Mouse (Mus musculus): ENCODE data around the gene Sec16a. TPM values are rescaled to one million over a fixed set of nuclear protein-coding genes. Genes with fewer than 3 reads are reported as not detected.

Gene Sec16a
- polyA plus RNA-seq, 2 experiments, result 47.1 to 62.5 TPM

DNA sequence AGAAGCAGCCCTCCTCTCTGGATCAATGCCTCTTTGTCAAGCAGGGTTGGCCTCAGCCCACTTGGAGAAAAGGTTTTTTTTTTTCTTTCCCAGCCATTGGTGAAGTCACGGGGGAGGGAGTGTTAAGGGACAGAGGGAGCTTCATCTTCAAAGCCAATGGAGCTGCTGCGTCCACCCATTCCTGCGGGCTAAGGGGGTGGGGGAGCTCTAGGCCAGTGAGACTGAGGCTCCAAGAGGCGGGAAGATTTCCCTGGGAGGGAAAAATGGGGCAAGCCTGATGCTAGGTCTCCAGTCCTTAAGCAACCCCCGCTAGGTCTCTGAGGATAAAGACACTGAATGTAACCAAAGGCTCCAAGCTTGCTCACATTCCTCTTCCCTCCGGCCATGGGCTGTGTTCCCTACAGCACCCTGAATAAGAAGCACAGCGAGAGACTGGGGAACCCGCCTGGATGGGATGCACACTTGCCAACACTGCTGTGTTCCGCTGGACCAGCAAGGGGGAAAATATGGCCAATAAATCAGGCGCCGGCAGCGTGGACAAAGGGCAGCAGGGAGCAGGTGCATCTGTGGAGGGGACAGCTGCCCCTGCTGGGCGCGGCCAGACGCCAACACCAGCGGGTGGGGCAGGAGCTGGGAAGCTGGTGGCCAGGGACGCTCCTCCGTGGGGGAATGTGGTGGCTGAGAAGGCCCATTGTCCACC is 42.5 kb upstream of the Sec16a start:
- peaks cover 53% of the 10 kb centered on the region for H3K4me1 ChIP-seq (ENCODE audit: control insufficient read depth, insufficient read depth, low read length)
- H3K36me3 ChIP-seq (ENCODE audit: control insufficient read depth, insufficient read depth, low read length), result peaks cover 20% of the 10 kb centered on the region
- no peaks in the 10 kb centered on the region for H3K27me3 ChIP-seq (ENCODE audit: control insufficient read depth, insufficient read depth, low read length)
- 0 out of 2 replicates have a peak, but pooled peaks have one; percentile 12 for ATAC-seq (ENCODE audit: low FRiP score, low read depth)
- peak overlapping the region; percentile 53 for H3K27ac ChIP-seq (replicated peaks; ENCODE audit: low read depth, low read length)
- H3K9ac ChIP-seq (ENCODE audit: low read depth, low read length, severe bottlenecking), result no peak overlapping the region
- H3K9me3 ChIP-seq (ENCODE audit: control insufficient read depth, low read length), result no peaks in the 10 kb centered on the region
- WGBS, result 33% methylated on average over 18 of the region's 18 CpGs
- H3K4me3 ChIP-seq (replicated peaks; ENCODE audit: low read length), result no peak overlapping the region
- 0 out of 2 replicates have a peak overlapping the region, but pooled peaks have one; percentile 9 for H3K4me2 ChIP-seq (replicated peaks; ENCODE audit: low read depth, low read length, severe bottlenecking)
- TF ChIP-seq POLR2A (IDR thresholded peaks at IDR 0.05; ENCODE audit: borderline replicate concordance, extremely low read depth, insufficient read depth, insufficient read length), result no peak
- DNase-seq (ENCODE audit: low spot score), result no peak

DNA sequence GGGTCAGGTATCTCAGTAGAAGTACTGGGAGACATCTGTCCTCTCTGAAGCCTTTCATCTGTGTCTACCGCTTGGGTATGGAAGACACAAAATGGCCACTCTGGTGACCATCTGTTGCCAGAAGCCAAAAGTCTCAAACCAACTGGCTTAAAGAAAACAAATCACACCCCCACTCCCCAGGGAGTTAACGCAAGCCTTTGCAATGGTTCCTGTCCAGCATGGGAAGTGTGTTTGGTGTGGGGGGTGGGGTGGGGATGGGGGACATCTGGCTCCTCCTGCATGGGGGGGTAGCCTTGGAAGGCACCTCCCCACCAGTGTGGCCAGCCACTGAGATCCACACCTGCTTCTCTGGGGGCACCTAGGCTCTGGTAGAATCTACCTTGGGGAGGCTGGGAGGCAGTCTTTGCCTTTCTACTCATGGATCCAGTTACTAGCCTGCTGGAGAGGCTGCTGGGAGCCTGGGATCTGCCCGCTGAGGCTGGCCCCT is 41.9 kb upstream of the Sec16a start:
- peaks cover 50% of the 10 kb centered on the region for H3K4me1 ChIP-seq (ENCODE audit: control insufficient read depth, insufficient read depth, low read length)
- H3K36me3 ChIP-seq (ENCODE audit: control insufficient read depth, insufficient read depth, low read length), result peaks cover 22% of the 10 kb centered on the region
- WGBS, result 23% methylated on average over 3 of the region's 3 CpGs
- H3K9ac ChIP-seq (ENCODE audit: low read depth, low read length, severe bottlenecking), result no peak overlapping the region
- TF ChIP-seq POLR2A (IDR thresholded peaks at IDR 0.05; ENCODE audit: borderline replicate concordance, extremely low read depth, insufficient read depth, insufficient read length), result no peak
- no peak overlapping the region for H3K4me3 ChIP-seq (replicated peaks; ENCODE audit: low read length)
- H3K9me3 ChIP-seq (ENCODE audit: control insufficient read depth, low read length), result no peaks in the 10 kb centered on the region
- 0 out of 2 replicates have a peak overlapping the region, but pooled peaks have one; percentile 2 for H3K4me2 ChIP-seq (replicated peaks; ENCODE audit: low read depth, low read length, severe bottlenecking)
- no peaks in the 10 kb centered on the region for H3K27me3 ChIP-seq (ENCODE audit: control insufficient read depth, insufficient read depth, low read length)
- peak overlapping the region; percentile 53; the same call in 1 of the 2 replicates for H3K27ac ChIP-seq (replicated peaks; ENCODE audit: low read depth, low read length)
- DNase-seq (ENCODE audit: low spot score) (no peak), ATAC-seq (ENCODE audit: low FRiP score, low read depth) (peak; percentile 20; the same call in 1 of the 2 replicates)

DNA sequence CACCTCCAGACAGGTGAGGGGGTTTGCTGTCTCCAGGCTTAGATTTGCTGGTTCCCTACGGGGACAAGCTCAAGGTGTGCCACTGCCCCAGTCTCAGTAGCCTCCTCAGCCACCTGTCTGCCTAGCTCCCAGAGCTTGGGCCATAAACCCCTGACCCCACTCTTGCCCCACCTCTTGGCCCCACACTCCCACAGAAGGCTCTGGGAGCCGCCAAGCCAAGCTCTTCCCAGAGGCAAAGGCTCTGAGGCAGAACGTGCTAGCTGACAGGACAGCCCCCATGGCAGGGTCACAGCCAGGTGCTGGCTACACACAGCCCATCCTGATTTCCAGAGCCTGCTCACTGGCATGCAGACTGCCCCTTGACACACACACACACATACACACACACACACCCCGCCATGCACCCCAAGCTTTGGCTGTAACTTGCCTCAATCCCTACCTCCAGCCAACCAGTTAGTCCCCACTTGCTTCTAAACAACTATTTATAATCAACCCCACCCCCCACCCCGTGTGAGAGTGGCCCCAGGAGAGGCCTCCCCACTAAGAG is 41.3 kb upstream of the Sec16a start:
- peaks cover 50% of the 10 kb centered on the region for H3K4me1 ChIP-seq (ENCODE audit: control insufficient read depth, insufficient read depth, low read length)
- no peak overlapping the region; the same call in 1 of the 2 replicates for H3K4me2 ChIP-seq (replicated peaks; ENCODE audit: low read depth, low read length, severe bottlenecking)

DNA sequence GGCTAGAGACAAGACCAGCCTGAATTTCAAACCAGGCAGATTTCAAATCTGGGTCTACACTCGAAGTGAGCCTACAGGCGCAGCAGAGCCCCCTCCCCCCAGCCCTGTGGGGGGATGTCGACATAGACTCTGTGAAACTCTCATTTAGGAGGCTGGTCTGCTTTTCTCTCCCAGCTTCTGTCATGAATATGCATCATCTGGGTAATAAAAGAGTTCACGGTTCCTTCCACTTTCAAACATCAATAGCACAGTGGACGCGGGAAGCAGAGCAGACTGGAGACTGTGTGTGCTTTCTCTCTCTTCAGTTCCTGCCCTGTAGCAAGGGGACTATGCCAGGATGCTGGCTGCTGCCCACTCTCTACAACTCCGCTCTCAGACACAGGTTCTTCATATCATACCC is 40.7 kb upstream of the Sec16a start:
- H3K27me3 ChIP-seq (ENCODE audit: control insufficient read depth, insufficient read depth, low read length), result no peaks in the 10 kb centered on the region
- DNase-seq (ENCODE audit: low spot score), result no peak
- no peak overlapping the region; the same call in 1 of the 2 replicates for H3K4me2 ChIP-seq (replicated peaks; ENCODE audit: low read depth, low read length, severe bottlenecking)
- no peak for ATAC-seq (ENCODE audit: low FRiP score, low read depth)
- 23% methylated on average over 7 of the region's 7 CpGs for WGBS
- no peaks in the 10 kb centered on the region for H3K9me3 ChIP-seq (ENCODE audit: control insufficient read depth, low read length)
- H3K9ac ChIP-seq (ENCODE audit: low read depth, low read length, severe bottlenecking), result no peak overlapping the region
- peaks cover 34% of the 10 kb centered on the region for H3K36me3 ChIP-seq (ENCODE audit: control insufficient read depth, insufficient read depth, low read length)
- no peak for TF ChIP-seq POLR2A (IDR thresholded peaks at IDR 0.05; ENCODE audit: borderline replicate concordance, extremely low read depth, insufficient read depth, insufficient read length)
- H3K4me3 ChIP-seq (replicated peaks; ENCODE audit: low read length), result no peak overlapping the region
- H3K4me1 ChIP-seq (ENCODE audit: control insufficient read depth, insufficient read depth, low read length), result peaks cover 50% of the 10 kb centered on the region
- no peak overlapping the region for H3K27ac ChIP-seq (replicated peaks; ENCODE audit: low read depth, low read length)

More for the DNA sequence above, 41.3 kb upstream of the Sec16a start:
- Histone ChIP-seq H3K27me3 (ENCODE audit: control insufficient read depth, insufficient read depth, low read length) (no peaks in the 10 kb centered on the region), H3K4me3 (replicated peaks; ENCODE audit: low read length) (no peak overlapping the region), H3K36me3 (ENCODE audit: control insufficient read depth, insufficient read depth, low read length) (peaks cover 27% of the 10 kb centered on the region), H3K9me3 (ENCODE audit: control insufficient read depth, low read length) (no peaks in the 10 kb centered on the region), H3K9ac (ENCODE audit: low read depth, low read length, severe bottlenecking) (no peak overlapping the region), H3K27ac (replicated peaks; ENCODE audit: low read depth, low read length) (0 out of 2 replicates have a peak overlapping the region, but pooled peaks have one; percentile 53)
- no peak for ATAC-seq (ENCODE audit: low FRiP score, low read depth)
- no peak for TF ChIP-seq POLR2A (IDR thresholded peaks at IDR 0.05; ENCODE audit: borderline replicate concordance, extremely low read depth, insufficient read depth, insufficient read length)
- DNase-seq (ENCODE audit: low spot score), result no peak
- WGBS, result 19% methylated on average over 5 of the region's 5 CpGs

DNA sequence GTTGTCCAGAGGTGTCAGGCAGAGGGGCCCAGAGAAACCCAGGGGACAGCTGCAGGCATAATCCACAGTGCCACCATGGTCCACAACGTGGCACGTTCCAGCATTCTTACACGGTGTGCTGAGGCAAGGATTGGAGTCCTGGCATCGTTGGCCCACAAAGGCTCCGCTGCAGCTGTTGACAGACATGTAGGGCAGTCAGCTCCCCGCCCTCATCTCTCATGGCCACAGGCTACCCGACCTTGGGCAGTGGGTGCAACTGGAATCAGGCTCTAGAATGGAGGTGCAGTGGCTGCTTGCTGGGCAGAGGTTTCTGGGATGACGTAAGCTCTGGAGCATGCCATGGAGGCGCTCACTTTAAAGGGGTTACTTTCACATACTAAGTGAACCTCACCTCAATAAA is 40.3 kb upstream of the Sec16a start:
- H3K9me3 ChIP-seq (ENCODE audit: control insufficient read depth, low read length), result no peaks in the 10 kb centered on the region
- H3K9ac ChIP-seq (ENCODE audit: low read depth, low read length, severe bottlenecking), result no peak overlapping the region
- no peak overlapping the region for H3K4me2 ChIP-seq (replicated peaks; ENCODE audit: low read depth, low read length, severe bottlenecking)
- H3K4me3 ChIP-seq (replicated peaks; ENCODE audit: low read length), result no peak overlapping the region
- WGBS, result 64% methylated on average over 9 of the region's 9 CpGs
- TF ChIP-seq POLR2A (IDR thresholded peaks at IDR 0.05; ENCODE audit: borderline replicate concordance, extremely low read depth, insufficient read depth, insufficient read length), result no peak
- ATAC-seq (ENCODE audit: low FRiP score, low read depth) (no peak), DNase-seq (ENCODE audit: low spot score) (no peak)
- no peak overlapping the region for H3K27ac ChIP-seq (replicated peaks; ENCODE audit: low read depth, low read length)
- no peaks in the 10 kb centered on the region for H3K27me3 ChIP-seq (ENCODE audit: control insufficient read depth, insufficient read depth, low read length)
- peaks cover 38% of the 10 kb centered on the region for H3K36me3 ChIP-seq (ENCODE audit: control insufficient read depth, insufficient read depth, low read length)
- H3K4me1 ChIP-seq (ENCODE audit: control insufficient read depth, insufficient read depth, low read length), result peaks cover 50% of the 10 kb centered on the region

All from limb, embryonic 14.5 days (tissue).